In the genomic region with DNA sequence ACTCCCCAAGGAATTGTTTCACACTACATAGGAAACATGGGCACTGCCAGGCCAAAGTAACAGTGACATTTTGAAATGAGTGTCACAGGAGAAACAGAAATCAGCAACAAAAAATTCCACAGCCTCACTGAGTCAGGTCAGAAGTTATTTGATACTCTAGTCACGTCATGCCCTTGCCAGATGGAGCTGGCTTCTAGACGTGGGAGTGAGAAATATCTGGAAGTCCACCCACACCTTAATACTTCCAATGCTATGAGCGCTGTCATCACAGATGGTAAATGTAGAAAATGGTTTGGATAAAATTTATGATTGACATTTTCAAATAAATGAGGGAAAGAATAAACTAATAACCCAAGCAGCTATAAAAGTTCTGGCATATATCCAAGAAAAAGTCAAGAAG, we compare ENCODE assay signal across 21 mouse cellular contexts.
DNase-seq lines count a peak whose midpoint lies in the region; TF ChIP-seq lines count a peak whose summit lies in the region.
"Had no signal": no experiment of that assay in that cellular context is flagged by ENCODE, and none has a peak within 500 bp of the region (broad histone marks: within the 10 kb centered on the region; RNA-seq: fewer than 3 reads in every experiment).

No protein-coding gene starts in this region.

- DNase-seq in frontal cortex, adult 2 months (ENCODE audit: extremely low spot score in 1 of 2, low spot score in 1 of 2) = peak; percentile 11 to 20
- no peak for DNase-seq in frontal cortex, postnatal 36 days (ENCODE audit: low spot score in 2 of 2)
- peak; percentile 11 for DNase-seq in right cerebral cortex, adult 18-20 months
- DNase-seq in right cerebral cortex, postnatal 25 days = no peak
- peak; percentile 64 to 73 for DNase-seq in layer of hippocampus, adult 2 months (ENCODE audit: low spot score in 2 of 2)
- peak; percentile 41 for DNase-seq in telencephalon, adult 2 months (ENCODE audit: low read depth, low spot score)
- no peak for DNase-seq in adrenal gland, postnatal 25 days
- DNase-seq in adrenal gland, adult (ENCODE audit: inconsistent age in 2 of 2, low spot score in 1 of 2) = no peak
- DNase-seq: cerebellum, adult 11 months; cerebellum, postnatal 36 days; heart, postnatal 36 days; liver, embryonic 13.5 days; retina, postnatal 1 day; spleen, adult 18-20 months; thymus, postnatal 14 days had no signal

- no peak for TF ChIP-seq CTCF in layer of hippocampus, adult 2 months (conservative IDR thresholded peaks at IDR 0.05)

- H3K4me3 ChIP-seq in layer of hippocampus, adult 2 months = no peak overlapping the region
- H3K4me3 ChIP-seq: heart, embryonic 13.5 days; kidney, embryonic 15.5 days; liver, embryonic 13.5 days; lung, embryonic 15.5 days; midbrain, embryonic 12.5 days; stomach, embryonic 15.5 days had no signal

- H3K27ac ChIP-seq in layer of hippocampus, adult 2 months = peak overlapping the region; percentile 84
- H3K27ac ChIP-seq: heart, embryonic 13.5 days; kidney, embryonic 15.5 days; liver, embryonic 13.5 days; lung, embryonic 15.5 days; macrophage; midbrain, embryonic 12.5 days; stomach, embryonic 15.5 days had no signal

Comparison
In these comparisons a context has a peak if more than half of its experiments do, and no peak if none do; other contexts are left out.
1. DNase-seq: peak in frontal cortex, adult 2 months (2 of 2), right cerebral cortex, adult 18-20 months (single experiment), layer of hippocampus, adult 2 months (2 of 2) and telencephalon, adult 2 months (single experiment); none in frontal cortex, postnatal 36 days (0 of 2), right cerebral cortex, postnatal 25 days (single experiment), adrenal gland, postnatal 25 days (single experiment) and adrenal gland, adult (0 of 2).